In genomic region chr14:46704316-46704751, GRCm38 (mm10) we compare ENCODE assay signal across 8 mouse cellular contexts. TPM values are rescaled to one million over a fixed set of nuclear protein-coding genes. Genes with fewer than 3 reads are reported as not detected.
DNase-seq lines count a peak whose midpoint lies in the region; ATAC-seq and TF ChIP-seq lines count a peak whose summit lies in the region.

No protein-coding gene starts in this region.

- H3K36me3 ChIP-seq in liver, embryonic 15.5 days (replicated peaks): no peaks in the 10 kb centered on the region
- H3K36me3 ChIP-seq in thymus, adult 2 months (ENCODE audit: control insufficient read depth, insufficient read depth, low read length): no peaks in the 10 kb centered on the region

- no peak for TF ChIP-seq CTCF in thymus, adult 2 months (IDR thresholded peaks at IDR 0.05; ENCODE audit: borderline replicate concordance, control insufficient read depth, extremely low read depth, insufficient read depth, low read length, poor library complexity)

- H3K4me2 ChIP-seq in liver, embryonic 15.5 days: peak overlapping the region; percentile 40

- no peaks in the 10 kb centered on the region for H3K27me3 ChIP-seq in liver, embryonic 15.5 days
- H3K27me3 ChIP-seq in thymus, adult 2 months (ENCODE audit: control insufficient read depth, insufficient read depth, low read length): no peaks in the 10 kb centered on the region

- no peaks in the 10 kb centered on the region for H3K9me3 ChIP-seq in liver, embryonic 15.5 days (replicated peaks)

- no peak for ATAC-seq in liver, embryonic 15.5 days (ENCODE audit: insufficient read depth)

- DNase-seq in layer of hippocampus, adult 11-12 months (ENCODE audit: low spot score): peak; percentile 11
- no peak for DNase-seq in layer of hippocampus, postnatal 36 days
- peak; percentile 54 for DNase-seq in heart, postnatal 25 days (ENCODE audit: low spot score)
- DNase-seq in urinary bladder, adult 18-20 months (ENCODE audit: low spot score in 2 of 2): peak; percentile 59 to 86
- no peak for DNase-seq in thymus, adult 18-20 months
- DNase-seq in thymus, adult 2 months: no peak
- no peak for DNase-seq in spleen, postnatal 10 days (ENCODE audit: low spot score in 2 of 2)

- H3K9ac ChIP-seq in liver, embryonic 15.5 days: 0 out of 2 replicates have a peak overlapping the region, but pooled peaks have one; percentile 20

- no peak for TF ChIP-seq POLR2A in thymus, adult 2 months (IDR thresholded peaks at IDR 0.05; ENCODE audit: control insufficient read depth, extremely low read depth, insufficient read depth, low read length, poor library complexity)

- intact Hi-C loops in heart, postnatal 25 days (cut with DNase I): loop anchor here (5.0 kb wide), 3 partner anchors 137 to 712 kb away; no protein-coding TSS in a partner anchor

- H3K4me3 ChIP-seq in liver, embryonic 15.5 days (replicated peaks): peak overlapping the region; percentile 20; the same call in 1 of the 2 replicates
- H3K4me3 ChIP-seq in thymus, adult 2 months (ENCODE audit: control insufficient read depth, insufficient read depth, low read length): no peak overlapping the region

- no peak overlapping the region for H3K27ac ChIP-seq in liver, embryonic 15.5 days (replicated peaks)
- no peak overlapping the region for H3K27ac ChIP-seq in thymus, adult 2 months (ENCODE audit: control insufficient read depth, insufficient read depth, low read length)

- H3K4me1 ChIP-seq in liver, embryonic 15.5 days (replicated peaks): peaks cover 3% of the 10 kb centered on the region; the same call in 1 of the 2 replicates
- no peaks in the 10 kb centered on the region for H3K4me1 ChIP-seq in thymus, adult 2 months (replicated peaks; ENCODE audit: control insufficient read depth, insufficient read depth, low read length)

- 23% methylated on average over 9 of the region's 9 CpGs for WGBS in liver, embryonic 15.5 days (ENCODE audit: insufficient replicate concordance)
- WGBS in thymus, adult 2 months: 45% methylated on average over 9 of the region's 9 CpGs

RNA-seq across cellular contexts. Expression of gene Cdkn3, which starts 56.0 kb away (rescaled TPM):
- total RNA-seq in layer of hippocampus, postnatal 36 days (2021): not detected
- 1 to 10 TPM in 1 of 2 experiments, under 1 TPM in 1; 0.83 to 1.2 TPM for total RNA-seq in heart, postnatal 25 days (2021)
- polyA plus RNA-seq in liver, embryonic 15.5 days (2015; fragmentation: Nextera tagmentation; extraction: Ambion mirVana): 91.3 and 108 TPM in 2 replicates
- 8.2 and 8.3 TPM in 2 replicates for polyA plus RNA-seq in thymus, adult 2 months (2012; rRNA removed)

Comparison
In these comparisons a context has a peak if more than half of its experiments do, and no peak if none do; other contexts are left out.
1. DNase-seq: peak in layer of hippocampus, adult 11-12 months (single experiment), heart, postnatal 25 days (single experiment) and urinary bladder, adult 18-20 months (2 of 2); none in layer of hippocampus, postnatal 36 days (0 of 2), thymus, adult 18-20 months (0 of 2), thymus, adult 2 months (single experiment) and spleen, postnatal 10 days (0 of 2).